Mouse (Mus musculus) 416B (cell line): ENCODE data around the gene Klhl35.

ENCODE experiments used
- DNase-seq: peaks from one replicate; pipeline ENCODE4 v3.0.0; 2011; ENCODE audit warnings: low read depth

The Klhl35 gene

DNA sequence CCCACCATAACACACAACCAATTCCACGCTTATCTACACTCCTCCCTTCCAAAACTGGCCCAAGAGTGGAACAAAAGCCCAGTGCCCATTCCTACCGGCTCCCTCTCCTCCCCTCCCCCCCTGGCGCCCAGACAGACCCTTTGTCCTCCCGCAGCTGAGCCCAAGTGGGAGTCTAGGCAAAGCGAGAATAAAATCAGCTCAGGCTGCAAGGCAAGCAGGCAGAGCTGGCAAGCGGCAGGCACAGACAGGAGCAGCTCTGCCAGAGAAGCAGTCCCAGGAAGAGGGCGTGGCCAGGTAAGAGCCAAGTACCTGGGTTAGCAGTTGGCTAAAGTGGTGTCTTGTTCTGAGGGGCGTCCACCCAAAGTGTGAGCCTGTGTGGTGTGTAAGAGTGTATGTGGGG is at the start of gene Klhl35:
Gene Klhl35 (plus strand): TSS at position 194 of the 400 bp plus-strand sequence.
- DNase-seq = no peak

- DNase-seq = no peak
Measured at GRCm38 (mm10) chr7:99419311-99419710, 46.5 kb upstream of the Klhl35 start.

DNA sequence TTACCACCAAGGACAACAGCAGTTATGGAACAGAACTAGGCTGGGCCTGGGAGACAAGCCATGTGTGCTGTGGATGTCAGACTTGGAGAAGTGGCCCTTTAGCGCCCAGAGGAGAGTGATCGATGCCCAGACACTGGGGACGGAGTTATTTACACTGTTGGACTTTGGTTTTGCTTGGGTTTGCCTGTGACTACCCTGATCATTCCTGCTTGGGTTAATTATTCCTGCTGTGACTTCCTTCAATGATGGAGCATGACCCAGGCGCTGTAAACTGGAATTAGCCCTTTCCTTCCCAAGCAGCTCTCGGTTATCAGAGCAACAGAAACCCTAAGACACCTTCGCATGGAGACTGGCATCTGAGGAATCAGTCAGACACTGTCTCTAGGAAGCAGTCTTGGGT is 44.8 kb upstream of the Klhl35 start:
- no peak for DNase-seq

DNA sequence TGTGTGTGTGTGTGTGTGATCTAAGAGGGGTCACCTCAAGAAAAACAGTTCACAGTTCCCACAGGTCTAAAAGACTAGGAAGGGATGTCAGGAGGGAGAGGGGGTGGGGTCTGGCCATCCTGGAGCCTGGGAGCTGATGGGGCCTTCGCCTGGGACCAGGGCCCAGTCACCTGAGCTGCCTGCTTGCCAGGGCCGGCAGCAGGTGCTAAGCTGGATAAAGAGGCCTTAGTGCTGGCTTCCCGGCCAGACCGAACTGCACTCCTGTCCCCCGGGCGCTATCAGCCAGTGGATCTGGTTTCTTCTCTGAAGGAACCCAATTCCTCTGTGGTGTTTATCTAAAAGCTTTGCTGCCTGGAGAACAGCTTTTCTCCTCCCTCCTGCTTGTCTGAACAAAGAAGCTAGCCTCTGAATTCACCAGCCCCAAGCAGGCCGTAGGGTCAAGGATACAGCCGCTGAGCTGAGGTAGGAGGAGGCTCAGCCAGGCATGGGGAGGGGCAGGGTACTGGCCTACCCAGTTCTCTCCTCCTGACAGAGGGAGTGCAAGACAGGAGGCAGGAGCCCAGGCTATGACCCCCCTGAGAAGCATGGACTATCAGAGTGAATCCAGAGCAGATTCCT is 41.2 kb upstream of the Klhl35 start:
- no peak for DNase-seq

DNA sequence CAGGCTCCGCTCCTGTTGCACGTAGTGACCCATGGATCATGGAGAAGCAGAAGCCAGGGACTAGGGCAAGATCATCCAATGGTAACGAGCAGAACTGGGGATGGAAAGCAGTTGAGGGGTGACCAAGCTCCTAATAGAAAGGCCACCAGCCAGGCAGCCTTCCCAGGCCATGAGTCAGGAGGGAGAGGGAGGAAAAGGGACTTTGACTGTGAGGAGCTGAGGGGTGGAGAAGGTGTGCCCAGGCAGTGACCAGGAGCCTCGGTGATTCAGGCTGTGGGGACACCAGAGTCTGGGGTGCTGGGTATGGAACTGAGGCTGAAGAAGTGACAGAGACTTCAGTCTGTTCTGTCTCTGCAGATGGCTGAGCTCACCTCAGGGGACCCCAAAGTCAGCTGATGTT is 40.1 kb upstream of the Klhl35 start:
- DNase-seq = no peak

DNA sequence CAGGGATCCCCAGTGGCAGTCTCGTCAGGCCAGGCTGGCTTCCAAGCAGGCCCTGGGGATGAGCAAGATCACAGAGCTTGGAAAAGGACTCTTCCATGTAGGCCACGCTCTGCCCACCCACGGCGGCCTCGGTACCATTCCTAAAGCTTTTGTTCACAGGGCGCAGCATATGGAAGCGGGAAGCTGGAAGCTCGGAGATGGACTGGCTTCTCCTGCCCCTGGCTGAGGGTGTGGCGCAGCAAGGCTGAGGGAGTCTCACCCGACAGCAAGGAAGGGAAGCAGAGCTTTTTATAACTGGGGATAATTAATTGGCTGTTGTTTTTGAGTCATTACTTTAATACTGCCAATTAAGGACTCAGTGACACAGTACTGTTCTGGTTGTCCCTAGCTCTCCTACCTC is 38.8 kb upstream of the Klhl35 start:
- DNase-seq = no peak

GRCm38 (mm10) chr7:99427987-99428386 is 37.8 kb upstream of the Klhl35 start:
- DNase-seq = no peak

- peak; percentile 97 for DNase-seq
Measured at GRCm38 (mm10) chr7:99428836-99429235, 37.0 kb upstream of the Klhl35 start.

- DNase-seq = no peak
Measured at GRCm38 (mm10) chr7:99429786-99430185, 36.0 kb upstream of the Klhl35 start.

GRCm38 (mm10) chr7:99430246-99430645 is 35.6 kb upstream of the Klhl35 start:
- DNase-seq = no peak

- peak; percentile 76 for DNase-seq
Measured at GRCm38 (mm10) chr7:99432248-99432647, 33.6 kb upstream of the Klhl35 start.

DNA sequence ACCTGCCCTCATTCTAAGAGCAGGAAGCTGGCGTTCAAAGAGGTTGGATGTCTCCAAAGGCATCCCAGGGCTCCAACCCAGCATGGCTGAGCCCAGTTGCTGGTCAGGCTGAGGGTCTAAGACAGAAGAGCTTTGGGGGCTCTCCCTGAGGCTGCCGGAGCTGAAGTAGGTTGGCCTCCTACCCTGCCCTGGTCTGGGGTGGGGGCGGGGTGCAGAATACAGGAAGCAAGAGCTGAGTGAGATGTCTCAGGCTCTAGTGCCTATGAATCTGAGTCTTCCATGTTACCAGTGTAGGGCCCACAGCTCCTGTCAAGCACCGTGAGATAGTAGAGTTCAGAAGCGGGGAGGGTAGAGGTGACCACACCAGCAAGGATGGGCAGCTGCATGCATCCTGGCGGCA is 32.9 kb upstream of the Klhl35 start:
- DNase-seq = no peak

DNA sequence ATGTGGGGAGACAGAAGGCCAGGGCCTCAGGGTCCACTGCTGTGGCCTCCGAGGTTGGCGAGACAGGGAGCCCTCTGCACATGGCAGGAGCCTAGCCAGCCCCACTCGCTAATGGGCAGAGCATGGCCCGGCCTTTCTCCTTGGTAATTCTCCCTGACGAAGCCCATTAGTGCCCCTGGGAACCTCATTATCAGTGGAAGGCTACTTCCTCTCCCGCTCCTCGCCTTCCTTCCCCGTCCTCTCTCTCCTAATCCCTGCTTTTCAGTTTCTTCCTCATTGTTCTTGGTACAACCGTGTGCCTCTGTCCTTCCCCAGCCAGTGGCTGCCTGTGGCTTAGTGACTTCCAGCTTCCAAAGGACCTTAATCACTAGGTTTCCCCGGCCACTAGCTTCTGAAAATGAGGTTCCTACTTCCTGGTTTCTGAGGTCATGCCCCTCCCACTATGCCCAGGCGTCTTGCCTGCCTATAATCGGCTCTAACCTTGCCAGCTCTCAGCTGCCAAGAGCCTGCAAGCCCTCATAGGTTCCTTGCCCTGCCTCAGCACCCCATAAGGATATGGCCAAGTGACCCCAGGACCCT is 31.0 kb upstream of the Klhl35 start:
- DNase-seq = peak; percentile 45

- no peak for DNase-seq
Measured at GRCm38 (mm10) chr7:99436530-99436929, 29.3 kb upstream of the Klhl35 start.

- DNase-seq = no peak
Measured at GRCm38 (mm10) chr7:99438881-99439280, 26.9 kb upstream of the Klhl35 start.

DNA sequence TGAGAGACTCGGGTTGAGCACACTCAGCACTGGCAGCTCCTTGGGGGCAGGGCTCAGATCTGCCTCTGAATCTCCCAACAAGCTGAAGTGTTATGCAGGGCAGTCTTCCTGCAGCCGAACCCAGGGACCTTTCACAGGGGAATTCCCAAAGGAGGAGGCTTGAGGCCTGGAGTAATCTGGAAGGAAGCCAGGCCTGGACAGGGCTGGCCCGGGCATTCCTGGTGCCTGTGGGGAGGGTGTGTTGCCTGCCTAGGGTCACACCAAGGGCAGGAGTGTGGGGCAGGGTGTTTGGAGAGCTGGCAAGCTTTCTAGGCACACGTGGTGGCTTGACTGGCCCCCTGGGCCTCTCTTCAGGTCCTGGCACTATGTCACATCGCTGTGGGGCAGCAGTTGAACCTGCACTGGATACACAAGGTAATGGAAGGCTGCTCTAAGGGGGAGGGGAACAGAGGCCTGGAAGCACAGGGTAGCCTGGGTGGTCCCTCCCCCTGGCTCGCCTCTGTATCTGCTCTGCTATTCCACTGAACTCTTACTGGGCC is 24.2 kb upstream of the Klhl35 start:
- DNase-seq = no peak

DNA sequence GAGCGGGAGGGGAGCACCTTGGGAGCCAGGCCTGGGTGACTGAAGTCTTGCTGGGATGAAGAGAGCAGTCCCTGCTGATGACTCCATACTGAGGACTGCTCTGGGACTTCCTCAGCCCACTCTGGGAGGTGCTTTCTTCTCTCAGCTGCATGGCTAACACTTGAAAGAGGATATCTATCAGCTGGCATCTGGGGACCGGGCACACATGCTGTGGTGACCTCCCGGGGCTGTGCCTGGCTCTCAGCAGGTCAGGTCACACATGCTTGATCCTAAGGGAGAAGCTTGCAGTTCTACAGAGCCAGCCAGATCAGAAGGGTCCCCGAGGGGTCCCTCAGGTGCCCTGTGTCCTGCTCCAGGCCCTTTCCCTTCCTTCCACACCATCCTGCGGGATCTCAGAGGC is 22.6 kb upstream of the Klhl35 start:
- DNase-seq = no peak

DNA sequence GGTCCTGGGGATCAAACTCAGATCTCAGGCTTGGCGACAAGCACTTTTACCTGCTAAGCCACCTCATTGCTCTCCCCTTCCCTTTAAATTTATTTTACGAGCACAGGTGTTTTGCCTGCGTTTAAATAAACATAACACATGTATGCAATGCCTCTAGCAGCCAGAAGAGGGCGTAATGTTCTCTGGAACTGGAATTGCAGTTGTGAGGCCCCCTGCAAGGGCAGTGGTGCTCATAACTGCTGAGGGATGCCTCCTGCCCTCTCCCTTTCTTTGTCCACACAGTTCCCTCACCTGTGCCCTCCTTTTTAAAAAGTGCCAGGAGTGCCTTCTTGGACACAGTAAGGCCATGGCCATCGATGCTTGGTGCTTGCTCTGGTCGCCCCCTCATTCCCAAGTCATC is 21.8 kb upstream of the Klhl35 start:
- DNase-seq = no peak

GRCm38 (mm10) chr7:99445833-99446232 is 20.0 kb upstream of the Klhl35 start:
- peak; percentile 34 for DNase-seq

GRCm38 (mm10) chr7:99447323-99447722 is 18.5 kb upstream of the Klhl35 start:
- no peak for DNase-seq

DNA sequence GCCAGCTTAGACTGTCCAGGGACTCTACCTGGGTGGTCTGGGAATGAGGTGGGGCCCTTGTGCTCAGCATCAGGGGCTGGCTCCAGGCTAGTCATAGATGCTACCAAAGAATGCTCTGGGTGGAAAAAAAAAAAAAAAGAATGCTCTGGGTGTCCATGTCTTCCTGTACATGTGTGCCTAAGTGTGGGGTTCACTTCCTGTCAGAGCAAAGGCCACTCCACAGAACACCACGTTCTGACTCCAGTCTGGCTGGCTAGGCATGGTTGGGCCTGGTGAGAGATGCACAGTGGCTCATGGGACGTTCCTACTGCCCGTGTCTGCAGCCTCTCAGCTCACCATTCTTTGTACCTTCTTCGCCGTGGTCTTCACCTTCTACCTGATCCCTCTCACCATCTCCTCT is 17.2 kb upstream of the Klhl35 start:
- no peak for DNase-seq

DNA sequence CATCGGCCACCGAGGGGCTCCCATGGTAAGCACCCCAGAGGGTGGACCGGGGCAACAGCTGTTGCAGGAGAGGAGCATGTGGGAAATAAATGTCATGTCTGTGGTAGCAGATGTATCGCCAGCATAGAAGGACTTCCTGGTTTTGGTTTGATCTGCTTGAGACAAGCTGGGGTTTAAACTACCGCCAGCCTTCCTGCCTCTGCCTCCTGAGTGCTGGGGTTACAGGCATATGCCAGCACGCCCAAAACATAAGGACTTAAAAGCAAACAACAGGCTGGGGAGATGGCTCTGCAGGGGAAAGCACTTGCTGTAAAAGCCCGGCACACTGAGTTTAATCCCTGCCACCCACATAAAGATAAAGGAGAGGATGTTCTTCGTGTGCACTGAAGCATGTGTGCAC is 16.7 kb upstream of the Klhl35 start:
- DNase-seq = peak; percentile 71

DNA sequence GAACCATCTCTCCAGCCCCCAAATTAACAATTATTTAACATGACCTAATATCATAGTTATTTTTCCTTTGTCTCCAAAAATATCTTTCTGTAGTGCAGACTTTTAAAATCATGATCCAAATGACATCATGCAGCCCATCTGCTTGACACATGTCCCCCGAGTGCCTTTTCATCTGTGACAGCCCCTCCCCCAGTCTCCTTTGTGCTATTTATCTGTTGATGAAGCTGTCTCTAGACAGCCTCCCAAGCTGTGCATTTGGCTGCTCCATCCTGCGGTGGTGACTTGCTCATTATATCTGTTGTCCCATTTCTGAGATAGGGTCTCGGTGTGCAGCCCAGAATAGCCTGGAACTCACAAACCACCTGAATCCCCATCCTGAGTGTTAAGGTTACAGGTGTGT is 16.1 kb upstream of the Klhl35 start:
- no peak for DNase-seq

- DNase-seq = peak; percentile 83
Measured at GRCm38 (mm10) chr7:99450703-99451102, 15.1 kb upstream of the Klhl35 start.
